Mouse (Mus musculus) kidney, adult 8-10 months (tissue): ENCODE data around the gene Fam102a.

ENCODE experiments used
- DNase-seq, 2 experiments: peaks; one replicate each; pipeline ENCODE4 v3.0.0; 2022

Fam102a gene

GRCm38 (mm10) chr2:32547964-32548739 is 13.0 kb downstream of the Fam102a start:
- peak in 1 of 2 experiments; percentile 53 for DNase-seq

GRCm38 (mm10) chr2:32549171-32549570 is 14.0 kb downstream of the Fam102a start:
- no peak for DNase-seq

GRCm38 (mm10) chr2:32549764-32550163 is 14.6 kb downstream of the Fam102a start:
- no peak for DNase-seq

- DNase-seq = no peak
Measured at GRCm38 (mm10) chr2:32551236-32551635, 16.1 kb downstream of the Fam102a start.

- DNase-seq = no peak
Measured at GRCm38 (mm10) chr2:32553592-32554148, 18.5 kb downstream of the Fam102a start.

GRCm38 (mm10) chr2:32555484-32555883 is 20.4 kb downstream of the Fam102a start:
- peak; percentile 33 to 43 for DNase-seq

GRCm38 (mm10) chr2:32556019-32556418 is 20.9 kb downstream of the Fam102a start:
- no peak for DNase-seq

- DNase-seq = no peak
Measured at GRCm38 (mm10) chr2:32559570-32559969, 24.4 kb downstream of the Fam102a start.

- DNase-seq = peak; percentile 67 to 71
Measured at GRCm38 (mm10) chr2:32566536-32567063, 31.5 kb downstream of the Fam102a start.

- DNase-seq = peak in 1 of 2 experiments; percentile 28
Measured at GRCm38 (mm10) chr2:32568149-32568548, 33.0 kb downstream of the Fam102a start.

- DNase-seq = no peak
Measured at GRCm38 (mm10) chr2:32568941-32569340, 33.8 kb downstream of the Fam102a start.

GRCm38 (mm10) chr2:32570698-32571494 is 35.8 kb downstream of the Fam102a start, which contains the start of gene Dpm2:
Dpm2 (plus strand) TSS chr2:32570858.
- peak; percentile 91 for DNase-seq

- no peak for DNase-seq
Measured at GRCm38 (mm10) chr2:32572196-32572595, 37.1 kb downstream of the Fam102a start.

- DNase-seq = no peak
Measured at GRCm38 (mm10) chr2:32574497-32574896, 39.4 kb downstream of the Fam102a start, which contains the start of gene Pip5kl1. Pip5kl1 (plus strand) TSS chr2:32574797.

GRCm38 (mm10) chr2:32574901-32575585 is 39.9 kb downstream of the Fam102a start:
- peak in 1 of 2 experiments; percentile 58 for DNase-seq

GRCm38 (mm10) chr2:32575586-32576160 is 40.5 kb downstream of the Fam102a start, which contains the start of gene 9430097D07Rik:
9430097D07Rik (minus strand) TSS chr2:32575684.
- DNase-seq = no peak

GRCm38 (mm10) chr2:32576532-32576931 is 41.4 kb downstream of the Fam102a start:
- DNase-seq = no peak

GRCm38 (mm10) chr2:32578146-32579046 is 43.3 kb downstream of the Fam102a start:
- DNase-seq = peak; percentile 26 to 54

GRCm38 (mm10) chr2:32581450-32582095 is 46.4 kb downstream of the Fam102a start:
- peak in 1 of 2 experiments; percentile 32 for DNase-seq
